Mouse (Mus musculus) cerebellum, adult 2 months (tissue): ENCODE data around the gene Hinfp.
"Not testable (repeated sequence)": the region's sequence is repeated elsewhere in the genome, so short reads cannot be mapped to it uniquely, and the experiment has no call there.

ENCODE experiments used
- CTCF ChIP-seq: fragments of 200-500 bp; IDR thresholded peaks from 2 replicates; pipeline ENCODE4 v1.5.1; 2011; ENCODE audit warnings: low read depth, mild to moderate bottlenecking, control low read depth, low read length, moderate library complexity, borderline replicate concordance; ENCODE audit not compliant: insufficient read depth
- POLR2A ChIP-seq: fragments of 200-500 bp; IDR thresholded peaks from 2 replicates; pipeline ENCODE4 v1.6.1; 2011; ENCODE audit warnings: low read length, control low read depth, borderline replicate concordance; ENCODE audit not compliant: insufficient read depth

GRCm38 (mm10) chr9:44300001-44300400 lies 5.5 kb downstream of the Hinfp start:
- TF ChIP-seq CTCF, POLR2A: not testable (repeated sequence)
